Mouse (Mus musculus) brain, embryonic 14.5 days (tissue): ENCODE results near the gene Aunip. TPM values are rescaled to one million over a fixed set of nuclear protein-coding genes. Genes with fewer than 3 reads are reported as not detected.

Experiments
- DNase-seq: peaks from one replicate; pipeline ENCODE4 v3.0.0-alpha.2; 2011; ENCODE audit warnings: low read depth
- CTCF ChIP-seq: fragments of 200-500 bp; IDR thresholded peaks from 2 replicates; pipeline ENCODE4 v1.5.1; 2012; ENCODE audit warnings: inconsistent platforms, mild to moderate bottlenecking, moderate library complexity, borderline replicate concordance; ENCODE audit not compliant: insufficient read depth, insufficient read length; ENCODE audit errors: extremely low read depth
- POLR2A ChIP-seq: fragments of 200-500 bp; IDR thresholded peaks from 2 replicates; pipeline ENCODE4 v1.6.1; 2012; ENCODE audit warnings: mild to moderate bottlenecking, inconsistent platforms, borderline replicate concordance; ENCODE audit not compliant: poor library complexity, insufficient read depth, insufficient read length, severe bottlenecking; ENCODE audit errors: extremely low read depth
- polyA plus RNA-seq: library from polyadenylated mRNA; depleted of rRNA; stranded (reverse); fragments of >200 nt; gene quantifications from 2 replicates; pipeline ENCODE4 v1.2.3, GENCODE M21; 2012

Gene Aunip
- polyA plus RNA-seq, 1 experiment: 2.8 TPM

GRCm38 (mm10) chr4:134473764-134474163, 37.0 kb upstream of the Aunip start:
- peak; percentile 51 for DNase-seq
- no peak for TF ChIP-seq POLR2A
- TF ChIP-seq CTCF: no peak

- peak; percentile 64 for DNase-seq
- TF ChIP-seq POLR2A (no peak), CTCF (no peak)
These were observed 36.6 kb upstream of the Aunip start for GRCm38 (mm10) chr4:134474240-134474639.

- TF ChIP-seq POLR2A: no peak
- no peak for TF ChIP-seq CTCF
- DNase-seq: no peak
These were observed 33.9 kb upstream of the Aunip start for GRCm38 (mm10) chr4:134476899-134477298.

GRCm38 (mm10) chr4:134478031-134478430, 32.8 kb upstream of the Aunip start:
- TF ChIP-seq POLR2A (no peak), CTCF (peak; percentile 100)
- peak; percentile 93 for DNase-seq

- TF ChIP-seq POLR2A (no peak), CTCF (no peak)
- DNase-seq: no peak
These were observed 31.0 kb upstream of the Aunip start for GRCm38 (mm10) chr4:134479839-134480238.

GRCm38 (mm10) chr4:134480864-134481263, 29.9 kb upstream of the Aunip start:
- TF ChIP-seq CTCF: peak; percentile 96
- TF ChIP-seq POLR2A: no peak
- peak; percentile 77 for DNase-seq

GRCm38 (mm10) chr4:134481270-134481669, 29.5 kb upstream of the Aunip start:
- no peak for DNase-seq
- TF ChIP-seq CTCF: no peak

- TF ChIP-seq CTCF (no peak), POLR2A (no peak)
- DNase-seq: no peak
These were observed 28.4 kb upstream of the Aunip start for GRCm38 (mm10) chr4:134482442-134482841.

- no peak for TF ChIP-seq POLR2A
- no peak for TF ChIP-seq CTCF
- no peak for DNase-seq
These were observed 27.6 kb upstream of the Aunip start for GRCm38 (mm10) chr4:134483078-134483688.

- peak; percentile 56 for DNase-seq
- TF ChIP-seq CTCF (no peak), POLR2A (no peak)
These were observed 27.1 kb upstream of the Aunip start for GRCm38 (mm10) chr4:134483696-134484095.

- no peak for DNase-seq
- TF ChIP-seq CTCF: no peak
- TF ChIP-seq POLR2A: no peak
These were observed 26.6 kb upstream of the Aunip start for GRCm38 (mm10) chr4:134484231-134484630.

GRCm38 (mm10) chr4:134485151-134485900, 25.5 kb upstream of the Aunip start:
- TF ChIP-seq POLR2A: no peak
- no peak for TF ChIP-seq CTCF
- no peak for DNase-seq

GRCm38 (mm10) chr4:134488211-134488610, 22.6 kb upstream of the Aunip start:
- DNase-seq: no peak
- TF ChIP-seq CTCF (no peak), POLR2A (no peak)
